Mouse (Mus musculus) MEL (cell line): ENCODE measurements around the gene Lats2. TPM values are rescaled to one million over a fixed set of nuclear protein-coding genes. Genes with fewer than 3 reads are reported as not detected.

Source experiments
- DNase-seq: peaks from one replicate; pipeline ENCODE4 v3.0.0; 2011; ENCODE audit warnings: low read depth, low spot score
- H3K27ac ChIP-seq: 2 replicates; pipeline ENCODE4 v1.5.1; 2012; ENCODE audit warnings: low read depth, mild to moderate bottlenecking, control low read depth, low read length, moderate library complexity; ENCODE audit not compliant: control insufficient read depth
- H3K27me3 ChIP-seq, 2 experiments: fragments of 150-350 bp in 1 of 2; sonication (generic) in 1 of 2; 2 replicates each; pipeline ENCODE4 v1.6.1; 2012; ENCODE audit warnings: low read length in 2 of 2, mild to moderate bottlenecking in 2 of 2, improper control_type of control experiment in 1 of 2, moderate library complexity in 1 of 2; ENCODE audit not compliant: insufficient read depth in 2 of 2, control insufficient read depth in 1 of 2
- H3K36me3 ChIP-seq, 2 experiments: 2 replicates each; pipeline ENCODE4 v1.6.1; 2012 to 2014; ENCODE audit warnings: low read length in 2 of 2, improper control_type of control experiment in 1 of 2, inconsistent platforms in 1 of 2, mild to moderate bottlenecking in 1 of 2; ENCODE audit not compliant: insufficient read depth in 2 of 2, control insufficient read depth in 1 of 2
- H3K4me1 ChIP-seq, 2 experiments: fragments of 150-350 bp in 1 of 2; sonication (generic) in 1 of 2; 2 replicates each; pipeline ENCODE4 v1.6.1; 2012; ENCODE audit warnings: low read length in 2 of 2, improper control_type of control experiment in 1 of 2, mild to moderate bottlenecking in 1 of 2; ENCODE audit not compliant: insufficient read depth in 2 of 2, control insufficient read depth in 1 of 2
- H3K4me3 ChIP-seq, 2 experiments: fragments of 150-350 bp in 1 of 2; sonication (generic) in 1 of 2; 2 replicates each; pipeline ENCODE4 v1.5.1; 2012; ENCODE audit warnings: low read depth in 2 of 2, low read length in 2 of 2, mild to moderate bottlenecking in 2 of 2, moderate library complexity in 2 of 2, control low read depth in 1 of 2, improper control_type of control experiment in 1 of 2; ENCODE audit not compliant: control insufficient read depth in 1 of 2, insufficient read depth in 1 of 2
- H3K79me2 ChIP-seq: 2 replicates; pipeline ENCODE4 v1.6.1; 2012; ENCODE audit warnings: mild to moderate bottlenecking, low read length, moderate library complexity; ENCODE audit not compliant: control insufficient read depth, poor library complexity, insufficient read depth
- H3K9ac ChIP-seq: 2 replicates; pipeline ENCODE4 v1.6.1; 2012; ENCODE audit warnings: low read depth, mild to moderate bottlenecking, control low read depth, low read length, moderate library complexity; ENCODE audit not compliant: control insufficient read depth, poor library complexity, severe bottlenecking
- H3K9me3 ChIP-seq: fragments of 150-350 bp; sonication (generic); replicated peaks from 2 replicates; pipeline ENCODE4 v1.6.1; 2012; ENCODE audit warnings: mild to moderate bottlenecking, low read length, improper control_type of control experiment, moderate library complexity; ENCODE audit not compliant: insufficient read depth
- BHLHE40 ChIP-seq: IDR thresholded peaks from 2 replicates; pipeline ENCODE4 v1.6.1; 2012; ENCODE audit warnings: low read depth, mild to moderate bottlenecking, inconsistent platforms, low read length, improper control_type of control experiment, borderline replicate concordance
- CHD1 ChIP-seq: IDR thresholded peaks from 2 replicates; pipeline ENCODE4 v1.6.1; 2012; ENCODE audit warnings: low read depth, mild to moderate bottlenecking, inconsistent platforms, low read length, improper control_type of control experiment
- CHD2 ChIP-seq: IDR thresholded peaks from 2 replicates; pipeline ENCODE4 v1.6.1; 2011; ENCODE audit warnings: low read length, improper control_type of control experiment
- CTCF ChIP-seq, 3 experiments: IDR thresholded peaks in 2 of 3; conservative IDR thresholded peaks in 1 of 3; 2 replicates each; pipeline ENCODE4 v1.5.1; 2011 to 2012; ENCODE audit warnings: low read length in 3 of 3, low read depth in 2 of 3, mild to moderate bottlenecking in 2 of 3, improper control_type of control experiment in 1 of 3, inconsistent platforms in 1 of 3, mixed read lengths in 1 of 3, moderate library complexity in 1 of 3; ENCODE audit not compliant: control insufficient read depth in 1 of 3, insufficient read depth in 1 of 3, poor library complexity in 1 of 3, severe bottlenecking in 1 of 3
- E2F4 ChIP-seq: IDR thresholded peaks from 2 replicates; pipeline ENCODE4 v1.6.1; 2011; ENCODE audit warnings: low read depth, low read length, improper control_type of control experiment, borderline replicate concordance
- ELF1 ChIP-seq: IDR thresholded peaks from 2 replicates; pipeline ENCODE4 v1.6.1; 2014; ENCODE audit warnings: low read depth, mild to moderate bottlenecking, inconsistent platforms, low read length, improper control_type of control experiment, moderate library complexity
- EP300 ChIP-seq, 2 experiments: IDR thresholded peaks; 2 replicates each; pipeline ENCODE4 v1.6.1; 2011; ENCODE audit warnings: improper control_type of control experiment in 2 of 2, low read length in 2 of 2, low read depth in 1 of 2, mild to moderate bottlenecking in 1 of 2
- ETS1 ChIP-seq: IDR thresholded peaks from 2 replicates; pipeline ENCODE4 v1.6.1; 2012; ENCODE audit warnings: low read depth, mild to moderate bottlenecking, inconsistent platforms, low read length, improper control_type of control experiment, moderate library complexity
- GABPA ChIP-seq: IDR thresholded peaks from 2 replicates; pipeline ENCODE4 v1.6.1; 2012; ENCODE audit warnings: low read depth, mild to moderate bottlenecking, inconsistent platforms, low read length, improper control_type of control experiment, moderate library complexity
- HCFC1 ChIP-seq: IDR thresholded peaks from 2 replicates; pipeline ENCODE4 v1.6.1; 2012; ENCODE audit warnings: low read depth, mild to moderate bottlenecking, inconsistent platforms, low read length, improper control_type of control experiment, moderate library complexity
- JUND ChIP-seq: IDR thresholded peaks from 2 replicates; pipeline ENCODE4 v1.6.1; 2011; ENCODE audit warnings: low read depth, mild to moderate bottlenecking, improper control_type of control experiment, low read length
- MAFK ChIP-seq: IDR thresholded peaks from 2 replicates; pipeline ENCODE4 v1.6.1; 2011; ENCODE audit warnings: low read depth, mild to moderate bottlenecking, low read length, improper control_type of control experiment, borderline replicate concordance
- MAX ChIP-seq: IDR thresholded peaks from 2 replicates; pipeline ENCODE4 v1.6.1; 2011; ENCODE audit warnings: low read length, improper control_type of control experiment
- MAZ ChIP-seq: IDR thresholded peaks from 2 replicates; pipeline ENCODE4 v1.6.1; 2012; ENCODE audit warnings: low read depth, mild to moderate bottlenecking, inconsistent platforms, low read length, improper control_type of control experiment
- MEF2A ChIP-seq: IDR thresholded peaks from 2 replicates; pipeline ENCODE4 v1.6.1; 2014; ENCODE audit warnings: low read depth, mild to moderate bottlenecking, inconsistent platforms, low read length, improper control_type of control experiment; ENCODE audit not compliant: poor library complexity, insufficient replicate concordance, severe bottlenecking; ENCODE audit errors: extremely low read depth
- MXI1 ChIP-seq: IDR thresholded peaks from 2 replicates; pipeline ENCODE4 v1.6.1; 2011; ENCODE audit warnings: mild to moderate bottlenecking, low read depth, low read length, improper control_type of control experiment
- MYB ChIP-seq: IDR thresholded peaks from 2 replicates; pipeline ENCODE4 v1.6.1; 2011; ENCODE audit warnings: mild to moderate bottlenecking, low read depth, low read length, improper control_type of control experiment
- MYC ChIP-seq: IDR thresholded peaks from 2 replicates; pipeline ENCODE4 v1.6.1; 2011; ENCODE audit warnings: low read depth, mild to moderate bottlenecking, low read length, improper control_type of control experiment, moderate library complexity
- NELFE ChIP-seq: IDR thresholded peaks from 2 replicates; pipeline ENCODE4 v1.6.1; 2011; ENCODE audit warnings: low read depth, low read length, improper control_type of control experiment
- NRF1 ChIP-seq: IDR thresholded peaks from 2 replicates; pipeline ENCODE4 v1.6.1; 2014; ENCODE audit warnings: low read depth, mild to moderate bottlenecking, inconsistent platforms, low read length, improper control_type of control experiment, moderate library complexity; ENCODE audit not compliant: poor library complexity, insufficient read depth, severe bottlenecking
- POLR2A ChIP-seq, 2 experiments: IDR thresholded peaks; 2 replicates each; pipeline ENCODE4 v1.6.1; 2011 to 2012; ENCODE audit warnings: low read length in 2 of 2, mild to moderate bottlenecking in 2 of 2, control low read depth in 1 of 2, improper control_type of control experiment in 1 of 2, low read depth in 1 of 2, moderate library complexity in 1 of 2; ENCODE audit not compliant: control insufficient read depth in 1 of 2, insufficient read depth in 1 of 2, poor library complexity in 1 of 2
- POLR2AphosphoS2 ChIP-seq: IDR thresholded peaks from 2 replicates; pipeline ENCODE4 v1.6.1; 2011; ENCODE audit warnings: low read length, improper control_type of control experiment
- POLR2AphosphoS5 ChIP-seq: IDR thresholded peaks from 2 replicates; pipeline ENCODE4 v1.6.1; 2012; ENCODE audit warnings: low read depth, borderline replicate concordance, mild to moderate bottlenecking, inconsistent platforms, low read length, moderate library complexity, mixed read lengths
- RAD21 ChIP-seq: IDR thresholded peaks from 2 replicates; pipeline ENCODE4 v1.6.1; 2011; ENCODE audit warnings: mild to moderate bottlenecking, low read depth, low read length, improper control_type of control experiment
- RCOR1 ChIP-seq: IDR thresholded peaks from 2 replicates; pipeline ENCODE4 v1.6.1; 2012; ENCODE audit warnings: low read depth, mild to moderate bottlenecking, inconsistent platforms, low read length, improper control_type of control experiment
- SIN3A ChIP-seq: IDR thresholded peaks from 2 replicates; pipeline ENCODE4 v1.6.1; 2012; ENCODE audit warnings: low read length, improper control_type of control experiment, inconsistent platforms
- SMC3 ChIP-seq: IDR thresholded peaks from 2 replicates; pipeline ENCODE4 v1.6.1; 2011; ENCODE audit warnings: low read depth, low read length, improper control_type of control experiment
- TAL1 ChIP-seq: IDR thresholded peaks from 2 replicates; pipeline ENCODE4 v1.6.1; 2012; ENCODE audit warnings: mild to moderate bottlenecking, inconsistent platforms, low read length, moderate library complexity, mixed read lengths
- TBP ChIP-seq: IDR thresholded peaks from 2 replicates; pipeline ENCODE4 v1.8.0; 2011; ENCODE audit warnings: low read depth, low read length, improper control_type of control experiment
- TCF12 ChIP-seq: IDR thresholded peaks from 2 replicates; pipeline ENCODE4 v1.6.1; 2014; ENCODE audit warnings: low read depth, mild to moderate bottlenecking, inconsistent platforms, low read length, improper control_type of control experiment, moderate library complexity
- UBTF ChIP-seq: IDR thresholded peaks from 2 replicates; pipeline ENCODE4 v1.6.1; 2012; ENCODE audit warnings: low read depth, mild to moderate bottlenecking, inconsistent platforms, low read length, improper control_type of control experiment, moderate library complexity, borderline replicate concordance; ENCODE audit not compliant: insufficient read depth
- USF1 ChIP-seq: IDR thresholded peaks from 2 replicates; pipeline ENCODE4 v1.6.1; 2014; ENCODE audit warnings: low read depth, mild to moderate bottlenecking, inconsistent platforms, low read length, improper control_type of control experiment, moderate library complexity
- USF2 ChIP-seq, 2 experiments: IDR thresholded peaks; 2 replicates each; pipeline ENCODE4 v1.6.1; 2011 to 2012; ENCODE audit warnings: improper control_type of control experiment in 2 of 2, low read length in 2 of 2, borderline replicate concordance in 1 of 2, inconsistent platforms in 1 of 2, low read depth in 1 of 2, mild to moderate bottlenecking in 1 of 2; ENCODE audit not compliant: insufficient read depth in 1 of 2
- ZKSCAN1 ChIP-seq: IDR thresholded peaks from 2 replicates; pipeline ENCODE4 v1.6.1; 2012; ENCODE audit warnings: low read depth, mild to moderate bottlenecking, inconsistent platforms, low read length, improper control_type of control experiment, moderate library complexity
- ZMIZ1 ChIP-seq: IDR thresholded peaks from 2 replicates; pipeline ENCODE4 v1.6.1; 2012; ENCODE audit warnings: low read depth, mild to moderate bottlenecking, inconsistent platforms, low read length, improper control_type of control experiment, moderate library complexity
- ZNF384 ChIP-seq: IDR thresholded peaks from 2 replicates; pipeline ENCODE4 v1.6.1; 2012; ENCODE audit warnings: low read depth, mild to moderate bottlenecking, inconsistent platforms, low read length, improper control_type of control experiment
- polyA plus RNA-seq, 2 experiments: library from polyadenylated mRNA; stranded (reverse) in 1 of 2; unstranded in 1 of 2; fragments of >175 nt in 1 of 2; fragments of >200 nt in 1 of 2; gene quantifications; 2 replicates each; pipeline versions ENCODE4 v1.2.1 to v1.2.4; 2012; ENCODE audit warnings: low replicate concordance in 2 of 2, low read depth in 1 of 2; ENCODE audit not compliant: insufficient read length in 2 of 2, insufficient read depth in 1 of 2, missing spikeins in 1 of 2
- total RNA-seq: library from RNA; depleted of rRNA; stranded (reverse); fragments of 300-350 nt; gene quantifications from 2 replicates; pipeline ENCODE4 v1.2.3, GENCODE M21; 2012

Gene Lats2
- total and polyA plus RNA-seq, 3 experiments = 1.1 to 2.6 TPM; not detected in 1

DNA sequence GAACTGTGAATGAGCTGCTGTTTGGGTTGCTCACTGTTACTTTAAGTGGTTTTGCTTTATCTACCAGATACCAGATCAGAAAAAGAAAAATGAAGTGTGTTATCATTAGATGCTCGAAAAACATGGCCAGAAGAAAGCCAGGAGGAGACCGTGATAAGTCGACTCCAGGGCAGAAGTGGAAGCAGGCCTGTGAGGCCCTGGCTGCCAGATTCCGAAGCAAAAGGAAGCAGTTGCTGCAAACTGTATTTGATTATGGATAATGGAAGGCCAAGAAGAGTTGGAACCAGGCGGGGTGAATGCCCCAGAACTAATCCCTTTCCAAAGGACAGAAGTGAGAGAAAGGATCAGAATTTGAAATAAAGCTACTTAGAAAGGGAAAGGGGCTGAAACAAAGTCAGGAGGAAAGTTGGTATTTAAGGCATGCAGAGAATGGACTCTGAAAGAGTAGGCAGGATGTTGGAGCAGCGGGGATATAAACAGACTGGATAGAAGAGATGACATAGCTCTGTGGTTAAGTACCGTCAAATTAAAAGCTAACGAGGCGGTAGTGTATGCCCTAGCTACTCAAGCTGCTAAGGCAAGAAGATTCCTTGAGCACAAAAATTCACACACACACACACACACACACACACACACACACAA lies 4.7 kb downstream of the Lats2 start:
- Histone ChIP-seq H3K9me3 (no peaks in the 10 kb centered on the region), H3K27me3 (no peaks in the 10 kb centered on the region), H3K4me3 (peak overlapping the region; percentile 22 to 36; a peak in 3 of 4 replicates), H3K27ac (peak overlapping the region; percentile 57), H3K4me1 (peaks cover 7 to 14% of the 10 kb centered on the region in 2 experiments), H3K36me3 (peaks cover 0 to 16% of the 10 kb centered on the region in 2 experiments; a peak in 2 of 4 replicates), H3K9ac (peak overlapping the region; percentile 21; the same call in 1 of the 2 replicates), H3K79me2 (no peaks in the 10 kb centered on the region)
- DNase-seq = peak; percentile 82
- TF ChIP-seq UBTF (no peak), TCF12 (peak; percentile 96), HCFC1 (no peak), GABPA (no peak), BHLHE40 (peak; percentile 33; the same call in 1 of the 2 replicates), JUND (no peak), POLR2AphosphoS2 (no peak), CHD1 (no peak), MAZ (peak; percentile 42; the same call in 1 of the 2 replicates), SMC3 (no peak), MYC (0 out of 2 replicates have a peak, but pooled peaks have one; percentile 34), MXI1 (no peak), CTCF (IDR thresholded peaks at IDR 0.05 in 2 of 3, conservative IDR thresholded peaks at IDR 0.05 in 1 of 3; ENCODE audit: control insufficient read depth in 1 of 3, insufficient read depth in 1 of 3, low read depth in 2 of 3, low read length in 3 of 3, poor library complexity in 1 of 3, severe bottlenecking in 1 of 3) (no peak), USF1 (no peak), EP300 (IDR thresholded peaks at IDR 0.05; ENCODE audit: low read depth in 1 of 2, low read length in 2 of 2) (peak; percentile 87 to 93), E2F4 (no peak), ETS1 (peak; percentile 80), ELF1 (no peak), SIN3A (peak; percentile 52; the same call in 1 of the 2 replicates), NRF1 (no peak), POLR2A (IDR thresholded peaks at IDR 0.05; ENCODE audit: control insufficient read depth in 1 of 2, insufficient read depth in 1 of 2, low read depth in 1 of 2, low read length in 2 of 2, poor library complexity in 1 of 2) (no peak), MEF2A (no peak), NELFE (no peak), POLR2AphosphoS5 (no peak), CHD2 (no peak), RCOR1 (peak; percentile 90), ZMIZ1 (no peak), TBP (no peak), MYB (0 out of 2 replicates have a peak, but pooled peaks have one; percentile 31), MAX (no peak), ZKSCAN1 (no peak), USF2 (IDR thresholded peaks at IDR 0.05; ENCODE audit: borderline replicate concordance in 1 of 2, insufficient read depth in 1 of 2, low read depth in 1 of 2, low read length in 2 of 2) (no peak), MAFK (no peak; the same call in 1 of the 2 replicates), RAD21 (no peak), TAL1 (peak; percentile 69), ZNF384 (no peak)
